8 mouse cellular contexts compared by ENCODE assay signal in the genomic region with DNA sequence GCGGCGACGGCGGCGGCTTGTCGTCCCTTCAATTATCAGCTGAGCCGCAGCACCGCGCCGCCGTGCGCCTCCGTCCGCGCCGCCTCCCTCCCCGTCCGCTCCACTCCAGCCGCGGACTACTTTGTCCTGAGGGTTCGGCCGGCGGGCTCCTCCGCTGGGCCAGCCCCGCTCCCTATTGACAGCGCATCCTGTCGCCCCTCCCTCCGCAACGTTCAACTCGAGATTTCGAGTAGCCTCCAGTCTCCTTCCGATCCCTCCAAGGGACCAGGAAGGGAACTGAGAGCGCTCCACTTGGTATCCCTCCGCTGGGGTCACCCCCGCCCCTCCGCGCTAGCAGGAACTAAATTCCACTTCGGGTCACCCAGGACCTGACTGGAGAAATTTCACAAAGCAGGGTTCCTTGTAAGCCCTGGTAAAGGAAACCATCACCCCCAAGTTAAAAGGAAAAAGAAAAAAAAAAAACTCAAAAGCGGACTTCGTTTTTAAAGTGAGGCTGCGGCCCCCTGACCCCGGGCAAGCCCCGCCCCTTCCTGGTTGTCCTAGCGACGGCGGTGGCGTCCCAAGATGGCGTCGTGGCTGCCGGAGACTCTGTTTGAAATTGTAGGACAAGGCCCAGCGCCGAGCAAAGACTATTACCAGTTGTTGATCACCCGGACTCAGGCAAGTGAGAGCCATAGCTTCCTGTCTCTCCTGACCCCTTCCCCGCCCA. TPM values are rescaled to one million over a fixed set of nuclear protein-coding genes. Genes with fewer than 3 reads are reported as not detected.
DNase-seq lines count a peak whose midpoint lies in the region; ATAC-seq lines count a peak whose summit lies in the region.

Gene Fbxo36, plus strand, starts transcription at position 533 of the 709 bp plus-strand sequence.

- peak within 1 kb of the TSS; percentile 52 for H3K4me2 ChIP-seq in hindbrain, embryonic 11.5 days (replicated peaks; ENCODE audit: low read depth, low read length)

- H3K36me3 ChIP-seq in hindbrain, embryonic 11.5 days (ENCODE audit: control insufficient read depth, insufficient read depth, low read length), result no peaks in the 10 kb centered on the region

- WGBS in hindbrain, embryonic 11.5 days, result under 1% methylated on average over 51 of the region's 54 CpGs

- H3K4me1 ChIP-seq in hindbrain, embryonic 11.5 days (replicated peaks; ENCODE audit: control insufficient read depth, insufficient read depth, low read length), result no peaks in the 10 kb centered on the region

- peak; percentile 89 for ATAC-seq in hindbrain, embryonic 11.5 days (ENCODE audit: low FRiP score)

- no peaks in the 10 kb centered on the region for H3K27me3 ChIP-seq in hindbrain, embryonic 11.5 days (ENCODE audit: control insufficient read depth, insufficient read depth, low read length)

- DNase-seq in Muller cell, postnatal 12 days (ENCODE audit: inconsistent ontology term), result peak; percentile 98
- DNase-seq in cerebellum, adult 9-11 months, result peak; percentile 91
- peak; percentile 83 to 90 for DNase-seq in frontal cortex, adult 2 months (ENCODE audit: extremely low spot score in 1 of 2, low spot score in 1 of 2)
- DNase-seq in hindbrain, embryonic 11.5 days (ENCODE audit: low spot score), result peak; percentile 93
- DNase-seq in layer of hippocampus, postnatal 10 days (ENCODE audit: low spot score in 2 of 2), result peak; percentile 91 to 94
- peak; percentile 97 for DNase-seq in lung, postnatal 10 days
- peak; percentile 92 for DNase-seq in ovary, postnatal 36 days (ENCODE audit: low spot score)
- peak; percentile 92 for DNase-seq in thymus, postnatal 25 days

- H3K4me3 ChIP-seq in hindbrain, embryonic 11.5 days (ENCODE audit: low read depth, low read length), result peak within 1 kb of the TSS; percentile 90

- no peaks in the 10 kb centered on the region for H3K9me3 ChIP-seq in hindbrain, embryonic 11.5 days (ENCODE audit: control insufficient read depth, low read length)

- peak within 1 kb of the TSS; percentile 94 for H3K27ac ChIP-seq in hindbrain, embryonic 11.5 days (ENCODE audit: low read depth, low read length)

- H3K9ac ChIP-seq in hindbrain, embryonic 11.5 days (ENCODE audit: low read depth, low read length), result peak within 1 kb of the TSS; percentile 97

RNA-seq across cellular contexts. Expression of gene Fbxo36, which starts in this region (rescaled TPM):
- 7.4 and 8.4 TPM in 2 replicates for polyA plus RNA-seq in frontal cortex, adult 2 months (2012; rRNA removed)
- 12.0 and 13.0 TPM in 2 replicates for polyA plus RNA-seq in hindbrain, embryonic 11.5 days (2014; fragmentation: Nextera tagmentation; extraction: Ambion mirVana)
- 1 to 10 TPM; 1.8 to 2.2 TPM for total RNA-seq in layer of hippocampus, postnatal 10 days (2021)

Comparison
In these comparisons a context has a peak if more than half of its experiments do, and no peak if none do; other contexts are left out.
1. Peak in every context shown above with its lines: DNase-seq, ATAC-seq, H3K4me3 ChIP-seq and H3K27ac ChIP-seq.